Mouse (Mus musculus) v-Abl transformed pro-B cells (cell line): ENCODE measurements around the gene Rspo3.

Experiments
- in situ Hi-C, 2 experiments: fragments of 400-800 bp; cut with MboI; formaldehyde crosslinking; loops; one replicate each; pipeline ENCODE4 v1.15.1; 2025; ENCODE audit not compliant: unreplicated experiment in 2 of 2

Rspo3 gene

GRCm38 (mm10) chr10:29535546-29536260 lies at the start of gene Rspo3:
Gene Rspo3 (minus strand): TSS chr10:29535867.
- in situ Hi-C loops, result no loop called here

GRCm38 (mm10) chr10:29581940-29582339 lies 46.3 kb upstream of the Rspo3 start:
- in situ Hi-C loops, result no loop called here

GRCm38 (mm10) chr10:29581476-29581875 lies 45.8 kb upstream of the Rspo3 start:
- in situ Hi-C loops, result no loop called here

GRCm38 (mm10) chr10:29555983-29556382 lies 20.3 kb upstream of the Rspo3 start:
- in situ Hi-C loops, result no loop called here

- in situ Hi-C loops, result no loop called here
These were observed 18.7 kb upstream of the Rspo3 start for GRCm38 (mm10) chr10:29554365-29554764.

- in situ Hi-C loops, result no loop called here
These were observed 7.3 kb upstream of the Rspo3 start for GRCm38 (mm10) chr10:29542982-29543381.

GRCm38 (mm10) chr10:29539516-29539915 lies 3.8 kb upstream of the Rspo3 start:
- in situ Hi-C loops, result no loop called here

GRCm38 (mm10) chr10:29538791-29539190 lies 3.1 kb upstream of the Rspo3 start:
- in situ Hi-C loops, result no loop called here

GRCm38 (mm10) chr10:29534830-29535227 lies 838 bp downstream of the Rspo3 start:
- in situ Hi-C loops, result no loop called here

GRCm38 (mm10) chr10:29533846-29534829 lies 1.5 kb downstream of the Rspo3 start:
- in situ Hi-C loops, result no loop called here

GRCm38 (mm10) chr10:29532821-29533715 lies 2.6 kb downstream of the Rspo3 start:
- in situ Hi-C loops, result no loop called here

- in situ Hi-C loops, result no loop called here
These were observed 22.1 kb downstream of the Rspo3 start for GRCm38 (mm10) chr10:29513563-29513962.

GRCm38 (mm10) chr10:29508167-29508566 lies 27.5 kb downstream of the Rspo3 start:
- in situ Hi-C loops, result no loop called here

- in situ Hi-C loops, result no loop called here
These were observed 38.4 kb downstream of the Rspo3 start for GRCm38 (mm10) chr10:29497205-29497822.

- in situ Hi-C loops, result no loop called here
These were observed 41.7 kb downstream of the Rspo3 start for GRCm38 (mm10) chr10:29493996-29494395.

GRCm38 (mm10) chr10:29480945-29481344 lies 54.7 kb downstream of the Rspo3 start:
- in situ Hi-C loops, result no loop called here

- in situ Hi-C loops, result no loop called here
These were observed 56.3 kb downstream of the Rspo3 start for GRCm38 (mm10) chr10:29479401-29479800.

- in situ Hi-C loops, result no loop called here
These were observed 65.2 kb downstream of the Rspo3 start for GRCm38 (mm10) chr10:29470454-29470853.

- in situ Hi-C loops, result no loop called here
These were observed 75.6 kb downstream of the Rspo3 start for GRCm38 (mm10) chr10:29460100-29460499.

GRCm38 (mm10) chr10:29459632-29460031 lies 76.0 kb downstream of the Rspo3 start:
- in situ Hi-C loops, result no loop called here
